Mouse (Mus musculus) hindbrain, embryonic 13.5 days (tissue): ENCODE measurements at regions not wholly inside any gene's neighbourhood (a gene's known extent, or its start where the extent isn't known, plus 50 kb on each side); places are given as distances from the start of the nearest gene placed in this dataset.

Experiments used
- ATAC-seq: fragments of 200-750 bp; cut with Nextera tagmentation; 2 replicates; pipeline ENCODE4 v1.8.0; 2017; ENCODE audit warnings: moderate TSS enrichment; ENCODE audit not compliant: low FRiP score
- H3K27ac ChIP-seq: fragments of 300-500 bp; sonication (generic); 2 replicates; pipeline ENCODE4 v1.5.1; 2015; ENCODE audit warnings: inconsistent platforms, mild to moderate bottlenecking, moderate library complexity
- H3K27me3 ChIP-seq: fragments of 300-500 bp; sonication (generic); 2 replicates; pipeline ENCODE4 v1.6.1; 2015; ENCODE audit warnings: mild to moderate bottlenecking, inconsistent platforms
- H3K36me3 ChIP-seq: fragments of 300-500 bp; sonication (generic); 2 replicates; pipeline ENCODE4 v1.6.1; 2015; ENCODE audit warnings: mild to moderate bottlenecking, inconsistent platforms
- H3K4me1 ChIP-seq: fragments of 300-500 bp; sonication (generic); replicated peaks from 2 replicates; pipeline ENCODE4 v1.6.1; 2015; ENCODE audit warnings: inconsistent platforms
- H3K4me2 ChIP-seq: fragments of 300-500 bp; sonication (generic); 2 replicates; pipeline ENCODE4 v1.6.1; 2015; ENCODE audit warnings: inconsistent platforms, mild to moderate bottlenecking, moderate library complexity
- H3K4me3 ChIP-seq: fragments of 300-500 bp; sonication (generic); 2 replicates; pipeline ENCODE4 v1.5.1; 2015; ENCODE audit warnings: mild to moderate bottlenecking, inconsistent platforms
- H3K9ac ChIP-seq: fragments of 300-500 bp; sonication (generic); 2 replicates; pipeline ENCODE4 v1.6.1; 2015; ENCODE audit warnings: mild to moderate bottlenecking, inconsistent platforms
- H3K9me3 ChIP-seq: fragments of 300-500 bp; sonication (generic); 2 replicates; pipeline ENCODE4 v1.6.1; 2016; ENCODE audit warnings: inconsistent platforms
- WGBS: fragments of 180-500 bp; shearing (Covaris S2); methylation state at CpG from one replicate; pipeline ENCODE4 v1.1.7; 2015; 5-methylcytosine and 5-hydroxymethylcytosine counted together

DNA sequence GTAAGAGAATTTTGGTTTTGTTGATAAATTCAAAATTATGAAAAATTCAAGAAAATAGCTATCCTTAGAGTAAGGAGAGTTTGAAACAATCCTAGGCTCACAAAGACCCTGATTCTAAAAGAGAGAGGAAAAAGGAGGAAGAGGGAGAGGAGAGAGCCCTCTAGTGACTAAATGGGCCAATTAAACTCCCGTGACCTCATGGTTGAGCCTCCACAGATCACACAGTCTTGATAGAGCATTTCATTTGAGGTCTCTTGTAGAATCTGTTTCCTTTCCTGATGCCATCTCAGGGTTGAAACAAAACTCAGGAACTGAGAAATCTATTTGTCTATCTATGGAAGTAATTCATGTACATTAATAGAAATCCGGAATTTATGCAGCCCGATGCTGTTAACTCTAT, 258.8 kb downstream of the Foxa2 start:
- 77% methylated on average over 3 of the region's 3 CpGs for WGBS
- ATAC-seq, result no peak
- H3K9ac ChIP-seq, result no peak overlapping the region

DNA sequence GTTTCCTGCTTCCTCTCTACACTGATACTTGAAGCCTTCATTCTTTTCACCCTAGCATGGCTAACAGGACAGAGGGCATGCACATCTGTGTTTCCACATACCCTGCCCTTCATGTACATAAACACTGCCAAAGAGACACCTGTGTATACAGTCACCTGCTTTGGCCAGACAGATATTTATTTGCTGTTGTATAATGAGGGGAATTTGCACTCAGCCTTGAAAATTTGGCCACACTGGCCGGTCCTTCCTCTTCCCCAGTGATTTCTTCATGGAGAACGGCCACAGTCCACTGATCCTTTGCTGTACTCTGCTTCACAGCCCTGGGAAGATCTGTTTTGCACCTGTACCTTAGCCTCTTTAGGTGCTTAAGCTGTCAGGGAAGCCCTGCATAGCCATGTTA, 264.3 kb downstream of the Foxa2 start:
- H3K27me3 ChIP-seq, result peaks cover 48% of the 10 kb centered on the region

More for the DNA sequence above, 258.8 kb downstream of the Foxa2 start:
- no peak overlapping the region for H3K4me2 ChIP-seq
- H3K27ac ChIP-seq, result no peak overlapping the region
- peaks cover 42% of the 10 kb centered on the region for H3K27me3 ChIP-seq
- H3K4me1 ChIP-seq, result no peaks in the 10 kb centered on the region
- no peaks in the 10 kb centered on the region for H3K36me3 ChIP-seq
- no peak overlapping the region for H3K4me3 ChIP-seq
- no peaks in the 10 kb centered on the region for H3K9me3 ChIP-seq

DNA sequence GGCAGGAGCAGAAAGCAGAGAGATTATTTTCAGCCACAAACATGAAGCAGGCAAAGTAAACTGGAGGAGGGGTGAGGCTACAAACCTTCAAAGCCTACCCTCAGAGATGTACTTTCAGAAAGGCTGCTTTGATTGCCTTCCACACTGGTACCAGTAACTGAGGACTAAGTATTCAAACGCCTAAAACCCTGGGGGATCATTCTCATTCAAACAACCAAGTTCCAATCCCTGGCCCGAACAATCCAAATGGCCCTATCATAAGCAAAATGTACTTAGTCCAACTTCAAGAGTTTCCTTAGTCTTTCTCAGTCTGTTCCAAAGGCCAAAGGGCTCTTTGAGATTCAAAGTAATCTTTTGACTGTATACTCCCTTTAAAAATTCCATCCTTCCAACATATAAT, 270.5 kb downstream of the Foxa2 start:
- Histone ChIP-seq H3K9ac (no peak overlapping the region), H3K4me3 (no peak overlapping the region), H3K4me1 (no peaks in the 10 kb centered on the region), H3K27ac (no peak overlapping the region), H3K36me3 (no peaks in the 10 kb centered on the region), H3K9me3 (0 out of 2 replicates have a peak, but pooled peaks cover 8% of the 10 kb centered on the region), H3K27me3 (0 out of 2 replicates have a peak, but pooled peaks cover 16% of the 10 kb centered on the region), H3K4me2 (no peak overlapping the region)
- WGBS, result 45% methylated on average over 2 of the region's 2 CpGs
- no peak for ATAC-seq

More for the DNA sequence above, 264.3 kb downstream of the Foxa2 start:
- no peak for ATAC-seq
- Histone ChIP-seq H3K4me3 (no peak overlapping the region), H3K27ac (no peak overlapping the region), H3K4me1 (no peaks in the 10 kb centered on the region), H3K9ac (no peak overlapping the region), H3K36me3 (no peaks in the 10 kb centered on the region), H3K4me2 (no peak overlapping the region), H3K9me3 (0 out of 2 replicates have a peak, but pooled peaks cover 5% of the 10 kb centered on the region)
- 84% methylated on average over 2 of the region's 2 CpGs for WGBS

DNA sequence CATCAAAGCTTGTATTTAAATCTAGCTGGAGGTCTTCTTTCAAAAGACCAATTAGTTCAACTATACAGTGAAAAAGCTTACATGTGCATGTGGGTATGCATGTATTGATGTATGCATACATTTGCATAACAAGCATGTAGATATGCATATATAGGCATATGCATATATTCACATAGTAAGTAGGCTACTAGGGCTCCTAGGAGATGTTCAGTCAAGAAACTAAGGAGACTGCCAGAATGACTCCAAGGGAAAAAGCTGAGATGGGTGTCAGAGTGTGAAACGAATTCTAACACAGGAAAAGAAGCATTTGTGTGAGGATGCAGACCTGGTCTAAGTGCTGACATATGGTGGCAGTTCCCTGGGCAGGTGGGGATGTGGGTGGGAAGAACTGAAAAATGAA, 274.2 kb downstream of the Foxa2 start:
- 0 out of 2 replicates have a peak, but pooled peaks cover 4% of the 10 kb centered on the region for H3K9me3 ChIP-seq
- 0 out of 2 replicates have a peak, but pooled peaks cover 6% of the 10 kb centered on the region for H3K27me3 ChIP-seq
- H3K4me3 ChIP-seq, result no peak overlapping the region
- H3K4me1 ChIP-seq, result no peaks in the 10 kb centered on the region
- ATAC-seq, result no peak
- 59% methylated on average over 1 of the region's 1 CpGs for WGBS
- no peak overlapping the region for H3K27ac ChIP-seq
- no peaks in the 10 kb centered on the region for H3K36me3 ChIP-seq
- H3K4me2 ChIP-seq, result no peak overlapping the region
- H3K9ac ChIP-seq, result no peak overlapping the region

DNA sequence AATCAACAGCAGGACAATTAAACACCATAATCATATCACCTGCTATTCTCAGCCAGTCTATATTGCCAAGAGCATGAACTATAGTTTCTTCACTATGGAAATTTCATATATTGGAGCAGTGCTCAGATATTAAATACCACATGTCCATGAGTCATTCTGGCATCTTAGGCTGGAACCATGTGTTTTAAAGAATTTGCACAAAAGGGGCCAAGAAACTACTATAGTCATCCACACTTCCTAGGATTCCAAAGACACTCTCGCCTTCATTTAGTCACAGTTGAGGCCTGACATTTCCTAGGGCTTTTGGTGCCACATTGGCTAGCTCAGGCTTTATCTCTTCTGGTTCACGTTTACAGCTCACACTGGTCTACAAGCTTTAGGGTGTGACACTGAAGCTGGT, 293.7 kb downstream of the Foxa2 start:
- no peaks in the 10 kb centered on the region for H3K4me1 ChIP-seq
- no peak overlapping the region for H3K4me3 ChIP-seq
- no peak for ATAC-seq
- no peak overlapping the region for H3K9ac ChIP-seq
- H3K9me3 ChIP-seq, result no peaks in the 10 kb centered on the region
- H3K27ac ChIP-seq, result no peak overlapping the region
- no peak overlapping the region for H3K4me2 ChIP-seq
- WGBS, result 81% methylated on average over 2 of the region's 2 CpGs
- H3K27me3 ChIP-seq, result no peaks in the 10 kb centered on the region
- H3K36me3 ChIP-seq, result no peaks in the 10 kb centered on the region

DNA sequence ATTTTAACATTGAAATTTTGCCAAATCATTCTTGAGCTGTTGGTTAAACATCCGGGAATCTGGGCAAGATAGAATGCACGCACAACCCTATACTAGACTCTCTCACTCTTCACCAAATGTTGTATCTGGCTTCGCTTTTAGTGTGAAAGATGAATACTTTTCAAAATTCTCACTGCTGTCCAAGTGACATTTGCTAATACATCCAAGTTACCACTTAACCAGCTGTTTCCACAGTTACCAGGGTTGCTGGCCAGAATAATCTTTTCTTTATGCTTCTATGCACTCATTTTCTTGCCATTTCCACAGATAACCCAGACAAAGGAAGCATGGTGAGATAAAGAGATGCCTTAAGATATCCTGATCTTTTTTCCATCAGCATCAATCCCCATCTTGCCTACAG, 294.9 kb downstream of the Foxa2 start:
- H3K9ac ChIP-seq, result no peak overlapping the region
- WGBS, result 98% methylated on average over 3 of the region's 3 CpGs
- no peak for ATAC-seq
- H3K4me3 ChIP-seq, result no peak overlapping the region
- H3K36me3 ChIP-seq, result no peaks in the 10 kb centered on the region
- no peak overlapping the region for H3K4me2 ChIP-seq
- no peaks in the 10 kb centered on the region for H3K4me1 ChIP-seq
- H3K27me3 ChIP-seq, result no peaks in the 10 kb centered on the region
- no peaks in the 10 kb centered on the region for H3K9me3 ChIP-seq
- no peak overlapping the region for H3K27ac ChIP-seq

DNA sequence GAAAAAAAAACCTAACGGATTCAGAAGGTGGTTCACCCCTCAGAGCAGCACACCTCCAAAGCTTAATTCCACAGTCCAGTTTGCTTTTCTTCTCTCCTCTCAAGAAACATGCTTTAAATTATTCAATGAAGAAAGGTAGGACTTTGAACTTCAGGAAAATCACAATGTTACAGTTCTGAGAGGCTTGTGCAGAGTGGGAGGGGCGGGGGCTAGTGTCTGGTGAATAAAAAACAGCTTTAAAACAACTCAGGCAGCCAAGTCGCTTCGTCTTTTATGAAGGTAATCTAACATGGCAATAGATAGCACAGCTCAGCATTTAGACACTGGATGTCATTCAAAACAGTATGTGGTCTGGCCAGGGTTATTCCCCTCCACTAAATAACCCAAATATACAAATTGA, 298.8 kb downstream of the Foxa2 start:
- WGBS, result 57% methylated on average over 4 of the region's 4 CpGs
- H3K4me2 ChIP-seq, result no peak overlapping the region
- H3K4me1 ChIP-seq, result no peaks in the 10 kb centered on the region
- no peaks in the 10 kb centered on the region for H3K27me3 ChIP-seq
- H3K36me3 ChIP-seq, result no peaks in the 10 kb centered on the region
- H3K9me3 ChIP-seq, result no peaks in the 10 kb centered on the region
- no peak overlapping the region for H3K4me3 ChIP-seq
- ATAC-seq, result no peak
- H3K9ac ChIP-seq, result no peak overlapping the region
- H3K27ac ChIP-seq, result no peak overlapping the region

DNA sequence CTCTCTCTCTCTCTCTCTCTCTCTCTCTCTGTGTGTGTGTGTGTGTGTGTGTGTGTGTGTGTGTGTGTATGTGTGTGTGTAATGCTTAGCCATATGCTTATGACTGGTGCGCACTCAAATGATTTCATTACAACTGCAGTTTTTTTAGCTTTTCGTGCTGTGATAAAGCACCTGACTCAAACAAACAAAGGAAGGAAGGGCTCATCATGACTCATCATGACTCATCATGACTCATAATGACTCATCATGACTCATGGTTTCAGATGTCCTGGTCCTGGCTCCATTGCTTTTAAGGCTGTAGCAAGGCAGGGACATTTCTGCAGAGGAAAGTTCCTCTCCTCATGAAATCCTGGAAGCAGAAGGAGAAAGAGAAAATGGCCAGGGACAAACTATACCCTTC, 302.9 kb downstream of the Foxa2 start:
- Histone ChIP-seq H3K9ac (no peak overlapping the region), H3K36me3 (no peaks in the 10 kb centered on the region), H3K4me2 (no peak overlapping the region), H3K4me1 (no peaks in the 10 kb centered on the region), H3K9me3 (no peaks in the 10 kb centered on the region), H3K4me3 (no peak overlapping the region), H3K27ac (no peak overlapping the region), H3K27me3 (no peaks in the 10 kb centered on the region)
- ATAC-seq, result no peak
- WGBS, result 88% methylated on average over 2 of the region's 2 CpGs

DNA sequence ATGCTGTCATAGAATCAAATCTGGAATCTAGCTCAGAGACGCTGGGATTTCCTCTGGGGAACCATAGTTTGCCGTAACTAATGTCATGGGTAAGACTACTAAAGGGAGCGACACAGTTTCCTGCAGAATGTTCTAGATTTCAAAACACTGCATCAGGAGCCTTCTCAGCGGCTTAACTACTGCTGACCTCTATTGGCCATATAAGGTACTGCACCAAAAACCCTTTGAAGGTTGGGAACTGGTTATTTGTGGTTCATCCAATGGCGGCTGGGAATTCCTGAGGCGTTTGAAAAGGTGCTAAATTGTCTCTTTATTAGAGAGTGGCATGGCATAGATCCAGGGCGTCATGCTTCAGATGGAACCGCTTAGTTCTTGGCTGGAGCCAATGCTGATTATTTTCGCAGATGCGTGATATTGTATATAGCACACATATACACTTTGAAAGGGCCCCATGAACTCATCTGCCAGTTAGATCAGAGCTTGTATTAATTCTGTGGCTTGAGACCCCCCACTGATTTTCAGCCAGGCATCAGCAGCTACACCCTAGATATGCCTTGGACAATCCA, 308.4 kb downstream of the Foxa2 start:
- Histone ChIP-seq H3K9me3 (no peaks in the 10 kb centered on the region), H3K4me3 (no peak overlapping the region), H3K9ac (no peak overlapping the region), H3K27me3 (no peaks in the 10 kb centered on the region), H3K27ac (no peak overlapping the region), H3K4me1 (no peaks in the 10 kb centered on the region), H3K4me2 (no peak overlapping the region), H3K36me3 (no peaks in the 10 kb centered on the region)
- WGBS, result 44% methylated on average over 10 of the region's 10 CpGs
- peak; percentile 36; the same call in 1 of the 2 replicates for ATAC-seq

DNA sequence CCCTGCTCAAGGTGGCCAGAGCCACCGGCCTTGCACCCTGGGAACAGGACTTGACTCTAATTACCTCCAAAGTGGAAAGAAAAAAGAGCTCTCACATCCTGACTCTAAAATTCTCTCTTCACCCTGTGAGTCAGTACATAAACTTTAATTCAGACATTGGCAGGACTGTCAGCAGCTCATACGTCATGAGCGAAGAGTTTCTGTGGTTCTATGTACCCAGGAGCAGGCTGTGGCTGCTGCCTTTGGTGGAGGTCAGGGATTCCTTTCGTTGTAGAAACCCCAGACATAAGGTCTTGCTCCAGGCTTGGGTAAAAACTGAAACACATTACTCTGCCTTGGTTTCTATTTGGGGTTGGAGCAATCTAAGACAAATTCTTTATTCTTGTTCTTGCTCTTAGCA, 319.4 kb downstream of the Foxa2 start:
- no peak overlapping the region for H3K4me3 ChIP-seq

DNA sequence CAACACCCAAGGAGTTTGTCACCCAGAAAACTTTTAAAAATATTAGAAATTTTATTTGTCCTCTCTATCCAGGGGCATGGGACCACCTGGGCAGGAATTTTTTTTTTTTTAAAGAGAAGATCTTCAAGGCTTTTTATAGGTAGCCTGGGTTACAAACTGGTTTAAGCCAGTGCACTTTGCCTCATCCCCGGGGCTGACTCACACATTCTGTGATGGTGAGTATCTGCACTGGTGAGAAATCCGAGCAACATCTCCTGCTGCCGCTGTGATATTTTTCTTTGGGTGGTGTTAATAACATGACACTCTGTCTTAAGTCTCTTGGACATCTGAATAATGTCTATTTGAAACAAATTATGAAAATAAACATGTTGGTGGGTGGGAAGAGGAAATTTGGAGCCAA, 327.8 kb downstream of the Foxa2 start:
- Histone ChIP-seq H3K27ac (no peak overlapping the region), H3K27me3 (0 out of 2 replicates have a peak, but pooled peaks cover 2% of the 10 kb centered on the region), H3K9me3 (no peaks in the 10 kb centered on the region), H3K9ac (no peak overlapping the region), H3K4me3 (no peak overlapping the region), H3K4me1 (no peaks in the 10 kb centered on the region), H3K4me2 (no peak overlapping the region), H3K36me3 (no peaks in the 10 kb centered on the region)
- no peak for ATAC-seq
- 96% methylated on average over 3 of the region's 3 CpGs for WGBS

More for the DNA sequence above, 319.4 kb downstream of the Foxa2 start:
- no peaks in the 10 kb centered on the region for H3K27me3 ChIP-seq
- H3K27ac ChIP-seq, result no peak overlapping the region
- no peaks in the 10 kb centered on the region for H3K4me1 ChIP-seq
- WGBS, result 79% methylated on average over 4 of the region's 4 CpGs
- no peak for ATAC-seq
- no peaks in the 10 kb centered on the region for H3K36me3 ChIP-seq
- H3K9ac ChIP-seq, result no peak overlapping the region
- H3K4me2 ChIP-seq, result no peak overlapping the region
- no peaks in the 10 kb centered on the region for H3K9me3 ChIP-seq

DNA sequence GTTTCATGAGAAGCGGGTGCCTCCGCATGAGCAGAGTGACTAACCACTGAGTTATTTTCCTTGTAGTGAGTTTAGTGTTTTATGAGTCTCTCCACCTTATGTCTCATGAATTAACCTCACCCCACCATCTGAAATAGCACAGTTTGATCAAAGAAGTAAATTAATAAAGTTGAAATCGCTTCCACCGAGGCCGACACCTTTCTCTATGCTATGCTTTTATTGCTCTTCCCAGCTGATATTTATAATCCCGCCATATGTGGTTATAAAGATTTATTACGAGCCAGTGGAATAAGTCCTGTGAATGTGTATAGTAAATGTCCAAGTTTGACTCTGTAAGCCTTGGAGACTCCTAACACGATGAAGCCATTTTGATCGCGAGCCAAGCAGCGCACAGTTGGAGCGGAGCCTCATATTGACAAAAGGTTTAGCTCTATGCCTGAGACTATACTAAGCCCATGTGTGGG, 329.3 kb downstream of the Foxa2 start:
- Histone ChIP-seq H3K27me3 (0 out of 2 replicates have a peak, but pooled peaks cover 2% of the 10 kb centered on the region), H3K9me3 (no peaks in the 10 kb centered on the region), H3K4me2 (no peak overlapping the region), H3K9ac (no peak overlapping the region), H3K36me3 (no peaks in the 10 kb centered on the region), H3K27ac (no peak overlapping the region), H3K4me3 (no peak overlapping the region), H3K4me1 (no peaks in the 10 kb centered on the region)
- ATAC-seq, result no peak
- WGBS, result 94% methylated on average over 12 of the region's 12 CpGs

DNA sequence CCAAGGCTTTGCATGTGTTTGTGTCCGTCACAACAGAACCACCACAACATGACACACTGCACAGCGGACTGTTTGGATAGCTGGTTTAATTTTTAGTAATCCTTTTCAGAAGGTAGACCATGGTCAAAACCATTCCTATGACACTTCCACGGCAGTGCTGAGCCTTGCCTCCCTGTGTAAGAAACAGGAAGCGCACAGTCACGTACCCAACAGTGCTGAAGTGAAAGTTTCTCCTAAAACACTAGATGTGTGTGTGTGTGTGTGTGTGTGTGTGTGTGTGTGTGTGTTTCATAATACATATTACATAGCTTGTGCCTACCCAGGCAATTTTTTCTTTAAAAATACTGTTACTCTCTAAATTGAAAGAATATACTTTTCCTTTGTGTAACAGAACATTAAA, 331.0 kb downstream of the Foxa2 start:
- H3K9me3 ChIP-seq, result no peaks in the 10 kb centered on the region
- WGBS, result 93% methylated on average over 5 of the region's 5 CpGs
- H3K4me3 ChIP-seq, result no peak overlapping the region
- H3K27ac ChIP-seq, result no peak overlapping the region
- 0 out of 2 replicates have a peak, but pooled peaks cover under 1% of the 10 kb centered on the region for H3K27me3 ChIP-seq
- H3K4me1 ChIP-seq, result no peaks in the 10 kb centered on the region
- ATAC-seq, result no peak
- H3K4me2 ChIP-seq, result no peak overlapping the region
- no peak overlapping the region for H3K9ac ChIP-seq
- H3K36me3 ChIP-seq, result no peaks in the 10 kb centered on the region
